Mouse (Mus musculus): ENCODE measurements around the gene Ap1ar. TPM values are rescaled to one million over a fixed set of nuclear protein-coding genes. Genes with fewer than 3 reads are reported as not detected.
A peak's percentile ranks its signal among the peaks of the same experiment; 100 is the strongest.

The Ap1ar gene
- polyA plus RNA-seq, 1 experiment from 2014 or later: 32.2 TPM

DNA sequence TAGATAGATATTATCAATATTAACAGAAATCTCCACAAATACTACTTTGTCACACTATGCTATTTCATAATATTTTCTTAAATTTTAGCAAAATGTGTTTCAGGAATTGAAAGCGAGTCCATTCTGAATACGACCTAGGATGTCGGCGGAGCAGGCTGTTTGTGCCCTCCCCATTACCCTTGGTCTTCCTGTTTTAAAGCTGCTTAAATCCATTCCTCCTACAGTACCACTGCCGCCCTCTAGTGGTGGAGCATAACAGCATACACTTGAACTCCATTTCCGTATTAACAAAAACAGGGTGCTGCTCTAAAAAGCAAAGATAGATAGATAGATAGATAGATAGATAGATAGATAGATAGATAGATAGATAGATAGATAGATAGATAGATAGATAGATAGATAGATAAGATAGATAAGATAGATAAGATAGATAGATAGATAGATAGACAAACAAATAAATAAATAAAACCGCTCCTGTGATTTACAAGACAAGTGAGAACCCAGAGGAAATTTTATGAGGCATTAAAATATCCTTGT, 74.2 kb downstream of the Ap1ar start:
- ATAC-seq (ENCODE audit: low FRiP score, low TSS enrichment) (peak; percentile 67; the same call in 1 of the 2 replicates), DNase-seq (ENCODE audit: low spot score) (peak; percentile 82)
- H3K4me2 ChIP-seq (replicated peaks; ENCODE audit: low read depth): no peak overlapping the region

DNA sequence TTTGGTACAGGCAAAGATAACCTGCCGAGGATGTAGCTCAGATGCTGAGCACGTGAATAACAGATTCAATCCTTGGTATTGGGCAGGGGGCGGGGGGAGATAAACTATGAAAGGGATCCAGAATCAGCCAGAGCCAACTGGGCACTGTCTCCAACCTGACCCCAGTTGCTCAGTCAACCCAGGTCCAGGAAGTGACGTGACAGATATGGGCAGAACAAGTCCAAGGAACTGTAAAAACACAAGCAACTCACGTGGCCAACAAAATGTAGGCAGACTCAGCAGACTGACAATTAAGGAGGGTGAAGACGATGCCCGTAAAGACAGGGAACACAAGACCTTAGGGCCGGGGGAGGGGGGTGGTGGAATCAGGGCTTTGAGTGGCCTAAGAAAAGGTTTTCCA, 74.9 kb downstream of the Ap1ar start:
- no peak for TF ChIP-seq CTCF (IDR thresholded peaks at IDR 0.05; ENCODE audit: low read depth)
- no peak for TF ChIP-seq EP300 (optimal IDR thresholded peaks at IDR 0.05)
- Histone ChIP-seq H3K9me3 (ENCODE audit: control insufficient read depth, low read length) (no peaks in the 10 kb centered on the region), H3K4me1 (replicated peaks; ENCODE audit: control insufficient read depth, insufficient read depth) (no peaks in the 10 kb centered on the region), H3K4me2 (replicated peaks; ENCODE audit: low read depth) (no peak overlapping the region), H3K27me3 (ENCODE audit: control insufficient read depth, insufficient read depth, low read length) (no peaks in the 10 kb centered on the region), H3K36me3 (ENCODE audit: control insufficient read depth, insufficient read depth, low read length) (no peaks in the 10 kb centered on the region), H3K27ac (replicated peaks) (no peak overlapping the region), H3K9ac (ENCODE audit: low read length) (no peak overlapping the region), H3K4me3 (ENCODE audit: low read depth, low read length) (no peak overlapping the region)
- WGBS: 74% methylated on average over 8 of the region's 8 CpGs
- ATAC-seq (ENCODE audit: low FRiP score, low TSS enrichment) (no peak), DNase-seq (ENCODE audit: low spot score) (no peak)

More for the DNA sequence above, 74.2 kb downstream of the Ap1ar start:
- H3K4me3 ChIP-seq (ENCODE audit: low read depth, low read length): no peak overlapping the region
- H3K9ac ChIP-seq (ENCODE audit: low read length): no peak overlapping the region
- no peaks in the 10 kb centered on the region for H3K4me1 ChIP-seq (replicated peaks; ENCODE audit: control insufficient read depth, insufficient read depth)
- H3K27me3 ChIP-seq (ENCODE audit: control insufficient read depth, insufficient read depth, low read length): no peaks in the 10 kb centered on the region
- H3K36me3 ChIP-seq (ENCODE audit: control insufficient read depth, insufficient read depth, low read length): no peaks in the 10 kb centered on the region
- 19% methylated on average over 7 of the region's 7 CpGs for WGBS
- no peaks in the 10 kb centered on the region for H3K9me3 ChIP-seq (ENCODE audit: control insufficient read depth, low read length)
- TF ChIP-seq EP300 (optimal IDR thresholded peaks at IDR 0.05) (no peak), CTCF (IDR thresholded peaks at IDR 0.05; ENCODE audit: low read depth) (peak; percentile 87)
- H3K27ac ChIP-seq (replicated peaks): no peak overlapping the region

DNA sequence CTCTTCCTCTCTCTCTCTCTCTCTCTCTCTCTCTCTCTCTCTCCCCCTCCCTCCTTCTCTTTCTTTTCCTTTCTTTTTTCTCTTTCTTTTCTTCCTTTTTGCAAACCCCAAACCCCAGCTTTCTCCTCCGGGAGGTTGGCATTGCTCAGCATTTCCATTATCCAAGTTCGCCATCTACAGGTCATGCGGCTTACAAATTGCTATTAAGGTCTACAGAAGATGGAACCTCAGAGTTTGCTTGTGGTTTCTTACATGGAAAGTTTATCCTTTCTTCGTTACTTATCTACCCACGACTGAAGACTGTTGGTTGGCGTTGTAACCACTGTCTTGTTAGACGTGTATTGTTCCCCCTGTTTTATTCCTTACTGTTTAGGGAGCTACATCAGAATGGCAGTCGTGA, 78.1 kb downstream of the Ap1ar start:
- no peak overlapping the region for H3K9ac ChIP-seq (ENCODE audit: low read length)
- H3K4me2 ChIP-seq (replicated peaks; ENCODE audit: low read depth): no peak overlapping the region
- H3K36me3 ChIP-seq (ENCODE audit: control insufficient read depth, insufficient read depth, low read length): no peaks in the 10 kb centered on the region
- H3K27me3 ChIP-seq (ENCODE audit: control insufficient read depth, insufficient read depth, low read length): no peaks in the 10 kb centered on the region
- no peaks in the 10 kb centered on the region for H3K9me3 ChIP-seq (ENCODE audit: control insufficient read depth, low read length)
- ATAC-seq (ENCODE audit: low FRiP score, low TSS enrichment) (no peak), DNase-seq (ENCODE audit: low spot score) (peak; percentile 41)
- TF ChIP-seq EP300 (optimal IDR thresholded peaks at IDR 0.05): no peak
- peak; percentile 77 for TF ChIP-seq CTCF (IDR thresholded peaks at IDR 0.05; ENCODE audit: low read depth)
- WGBS: 13% methylated on average over 8 of the region's 8 CpGs
- H3K27ac ChIP-seq (replicated peaks): no peak overlapping the region
- H3K4me1 ChIP-seq (replicated peaks; ENCODE audit: control insufficient read depth, insufficient read depth): no peaks in the 10 kb centered on the region
- no peak overlapping the region for H3K4me3 ChIP-seq (ENCODE audit: low read depth, low read length)

DNA sequence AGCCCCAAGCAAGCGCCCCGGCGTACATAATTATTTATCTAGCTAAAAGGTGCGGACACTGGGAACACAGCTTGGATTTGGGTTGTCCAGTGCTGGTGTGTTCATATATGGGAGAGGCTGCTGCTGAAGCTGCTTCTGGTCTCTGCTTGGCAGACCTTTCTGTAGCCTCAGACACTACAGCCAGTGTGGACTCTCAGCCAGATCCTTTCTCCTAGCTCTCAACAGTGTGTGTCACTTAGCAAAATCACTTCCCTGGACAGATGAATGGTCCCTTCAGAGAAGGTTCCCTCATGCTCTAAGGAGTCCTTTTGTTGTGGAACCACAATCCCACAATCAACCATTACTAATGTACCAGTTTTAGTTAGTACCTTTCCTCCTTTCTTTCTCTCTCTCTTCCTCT, 78.5 kb downstream of the Ap1ar start:
- ATAC-seq (ENCODE audit: low FRiP score, low TSS enrichment) (no peak), DNase-seq (ENCODE audit: low spot score) (no peak)
- Histone ChIP-seq H3K9ac (ENCODE audit: low read length) (no peak overlapping the region), H3K4me2 (replicated peaks; ENCODE audit: low read depth) (no peak overlapping the region), H3K27ac (replicated peaks) (no peak overlapping the region), H3K4me1 (replicated peaks; ENCODE audit: control insufficient read depth, insufficient read depth) (no peaks in the 10 kb centered on the region), H3K9me3 (ENCODE audit: control insufficient read depth, low read length) (no peaks in the 10 kb centered on the region), H3K27me3 (ENCODE audit: control insufficient read depth, insufficient read depth, low read length) (no peaks in the 10 kb centered on the region), H3K36me3 (ENCODE audit: control insufficient read depth, insufficient read depth, low read length) (no peaks in the 10 kb centered on the region), H3K4me3 (ENCODE audit: low read depth, low read length) (no peak overlapping the region)
- TF ChIP-seq CTCF (IDR thresholded peaks at IDR 0.05; ENCODE audit: low read depth): no peak
- TF ChIP-seq EP300 (optimal IDR thresholded peaks at IDR 0.05): no peak
- 51% methylated on average over 4 of the region's 4 CpGs for WGBS

DNA sequence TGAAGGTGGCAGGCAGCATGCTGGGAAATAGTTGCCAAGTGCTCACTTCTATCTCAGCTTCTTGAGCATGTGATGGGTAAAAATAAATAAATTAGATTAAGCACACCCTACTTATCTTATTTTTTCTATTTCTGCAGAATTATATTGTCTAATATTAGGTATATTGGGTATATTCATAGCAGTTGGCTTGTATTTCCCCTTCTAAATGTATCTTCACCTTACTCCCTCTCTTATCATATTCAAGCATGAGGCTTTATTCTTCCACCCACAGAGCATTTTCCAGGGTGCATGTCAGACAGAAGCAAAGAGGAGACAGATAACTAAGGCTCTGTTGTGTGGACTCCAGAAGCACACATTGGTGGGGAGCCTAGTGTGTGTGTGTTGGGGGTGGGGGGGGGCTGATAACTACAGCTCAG, 79.4 kb downstream of the Ap1ar start:
- Histone ChIP-seq H3K9ac (ENCODE audit: low read length) (no peak overlapping the region), H3K36me3 (ENCODE audit: control insufficient read depth, insufficient read depth, low read length) (no peaks in the 10 kb centered on the region), H3K4me2 (replicated peaks; ENCODE audit: low read depth) (no peak overlapping the region), H3K27me3 (ENCODE audit: control insufficient read depth, insufficient read depth, low read length) (no peaks in the 10 kb centered on the region), H3K4me1 (replicated peaks; ENCODE audit: control insufficient read depth, insufficient read depth) (no peaks in the 10 kb centered on the region), H3K27ac (replicated peaks) (no peak overlapping the region), H3K9me3 (ENCODE audit: control insufficient read depth, low read length) (no peaks in the 10 kb centered on the region), H3K4me3 (ENCODE audit: low read depth, low read length) (no peak overlapping the region)
- ATAC-seq (ENCODE audit: low FRiP score, low TSS enrichment) (no peak), DNase-seq (ENCODE audit: low spot score) (no peak)
- TF ChIP-seq CTCF (IDR thresholded peaks at IDR 0.05; ENCODE audit: low read depth): no peak
- no peak for TF ChIP-seq EP300 (optimal IDR thresholded peaks at IDR 0.05)

Other genes with a start within 250 kb of the Ap1ar start
- gene Neurog2, start 204.4 kb downstream of the Ap1ar start, polyA plus RNA-seq (2015; fragmentation: Nextera tagmentation; extraction: Ambion mirVana): not detected in 2 replicates
- gene Alpk1, start 57.0 kb downstream of the Ap1ar start, polyA plus RNA-seq (2015; fragmentation: Nextera tagmentation; extraction: Ambion mirVana): 1.2 and 1.5 TPM in 2 replicates
- gene Tifa, start 47.7 kb downstream of the Ap1ar start, polyA plus RNA-seq (2015; fragmentation: Nextera tagmentation; extraction: Ambion mirVana): 7.6 and 7.7 TPM in 2 replicates
- gene Fam241a, start 58.8 kb upstream of the Ap1ar start, polyA plus RNA-seq (2015; fragmentation: Nextera tagmentation; extraction: Ambion mirVana): 27.3 and 28.8 TPM in 2 replicates